Mouse (Mus musculus): ENCODE measurements at regions not wholly inside any gene's neighbourhood (a gene's known extent, or its start where the extent isn't known, plus 50 kb on each side); places are given as distances from the start of the nearest gene placed in this dataset.

GRCm38 (mm10) chr9:88207378-88207777 is 119.6 kb upstream of the Nt5e start:
- no peak for TF ChIP-seq CTCF (IDR thresholded peaks at IDR 0.05; ENCODE audit: control insufficient read depth, insufficient read depth, insufficient replicate concordance, low read depth, low read length)
- TF ChIP-seq POLR2A (IDR thresholded peaks at IDR 0.05; ENCODE audit: control insufficient read depth, low read depth, low read length) = no peak
